Mouse (Mus musculus) testis, postnatal 10 days (tissue): ENCODE measurements around the gene Tmem131.

Source experiments
- DNase-seq: peaks from one replicate; pipeline ENCODE4 v3.0.0; 2021; ENCODE audit warnings: low spot score

Gene Tmem131

GRCm38 (mm10) chr1:36883805-36884204 is 59.7 kb downstream of the Tmem131 start:
- DNase-seq = no peak

- no peak for DNase-seq
These were observed 64.3 kb downstream of the Tmem131 start for GRCm38 (mm10) chr1:36879154-36879553.

GRCm38 (mm10) chr1:36877126-36877525 is 66.3 kb downstream of the Tmem131 start:
- no peak for DNase-seq

- DNase-seq = no peak
These were observed 68.4 kb downstream of the Tmem131 start for GRCm38 (mm10) chr1:36874874-36875561.

GRCm38 (mm10) chr1:36871238-36871637 is 72.2 kb downstream of the Tmem131 start:
- DNase-seq = no peak

GRCm38 (mm10) chr1:36870518-36870917 is 72.9 kb downstream of the Tmem131 start:
- DNase-seq = no peak

GRCm38 (mm10) chr1:36864757-36865156 is 78.7 kb downstream of the Tmem131 start:
- DNase-seq = no peak

- DNase-seq = no peak
These were observed 81.7 kb downstream of the Tmem131 start for GRCm38 (mm10) chr1:36861775-36862174.

- no peak for DNase-seq
These were observed 82.6 kb downstream of the Tmem131 start for GRCm38 (mm10) chr1:36860876-36861275.

GRCm38 (mm10) chr1:36860431-36860849 is 83.0 kb downstream of the Tmem131 start:
- DNase-seq = no peak

- no peak for DNase-seq
These were observed 86.4 kb downstream of the Tmem131 start for GRCm38 (mm10) chr1:36857081-36857480.

- no peak for DNase-seq
These were observed 89.2 kb downstream of the Tmem131 start for GRCm38 (mm10) chr1:36854198-36854765.

- DNase-seq = no peak
These were observed 91.4 kb downstream of the Tmem131 start for GRCm38 (mm10) chr1:36852085-36852484.

GRCm38 (mm10) chr1:36851392-36851791 is 92.1 kb downstream of the Tmem131 start:
- DNase-seq = no peak

- no peak for DNase-seq
These were observed 95.4 kb downstream of the Tmem131 start for GRCm38 (mm10) chr1:36848036-36848435.

- DNase-seq = no peak
These were observed 96.2 kb downstream of the Tmem131 start for GRCm38 (mm10) chr1:36847276-36847675.

- DNase-seq = no peak
These were observed 98.4 kb downstream of the Tmem131 start for GRCm38 (mm10) chr1:36845031-36845430.

GRCm38 (mm10) chr1:36841806-36842205 is 101.7 kb downstream of the Tmem131 start:
- DNase-seq = no peak

GRCm38 (mm10) chr1:36840959-36841358 is 102.5 kb downstream of the Tmem131 start:
- DNase-seq = no peak

GRCm38 (mm10) chr1:36839858-36840257 is 103.6 kb downstream of the Tmem131 start:
- DNase-seq = no peak

GRCm38 (mm10) chr1:36836274-36836954 is 107.1 kb downstream of the Tmem131 start:
- DNase-seq = no peak

GRCm38 (mm10) chr1:36835593-36835992 is 107.9 kb downstream of the Tmem131 start:
- no peak for DNase-seq

- DNase-seq = no peak
These were observed 109.4 kb downstream of the Tmem131 start for GRCm38 (mm10) chr1:36834090-36834489.
